ENCODE assay signal across 18 mouse cellular contexts in the genomic region with DNA sequence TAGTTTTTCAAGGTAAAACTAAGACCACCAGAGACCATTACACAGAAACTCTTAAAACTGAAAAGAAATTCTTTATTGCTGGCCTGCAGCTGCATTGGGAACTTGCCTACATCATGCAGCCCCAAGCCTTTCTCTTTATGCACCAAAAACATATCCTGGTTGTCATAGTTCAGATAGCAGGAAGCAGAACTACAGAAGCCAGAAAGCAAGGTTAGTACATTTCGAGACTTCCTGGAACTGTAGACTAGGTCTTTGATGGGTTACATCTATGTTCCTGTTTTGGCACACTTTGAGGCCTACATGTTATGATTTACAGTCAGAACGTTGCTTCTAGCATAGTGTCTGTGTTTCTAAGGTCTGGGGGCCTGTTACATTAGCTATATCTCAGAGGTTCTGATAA. TPM values are rescaled to one million over a fixed set of nuclear protein-coding genes. Genes with fewer than 3 reads are reported as not detected.
DNase-seq lines count a peak whose midpoint lies in the region; TF ChIP-seq lines count a peak whose summit lies in the region.
"Had no signal": no experiment of that assay in that cellular context is flagged by ENCODE, and none has a peak within 500 bp of the region (broad histone marks: within the 10 kb centered on the region; RNA-seq: fewer than 3 reads in every experiment).

No protein-coding gene starts in this region.

- in situ Hi-C loops in CH12.LX (cut with MboI; ENCODE audit: low pct_ligation_motif_present, low pct_unique_long_range_greater_than_20kb, low sequenced_read_pairs), result no loop called here

- TF ChIP-seq RAD21 in CH12.LX (IDR thresholded peaks at IDR 0.05; ENCODE audit: low read depth, low read length), result no peak

- H3K27me3 ChIP-seq in CH12.LX (replicated peaks), result no peaks in the 10 kb centered on the region
- H3K27me3 ChIP-seq: heart, embryonic 13.5 days; limb, embryonic 15.5 days; midbrain, embryonic 15.5 days had no signal

- dilution Hi-C loops in CH12.LX (cut with MboI; ENCODE audit: extremely low pct_ligation_motif_present, extremely low pct_unique_long_range_greater_than_20kb, low sequenced_read_pairs), result no loop called here

- TF ChIP-seq CTCF in CH12.LX (conservative IDR thresholded peaks at IDR 0.05 in 1 of 2, IDR thresholded peaks at IDR 0.05 in 1 of 2; ENCODE audit: low read depth in 2 of 2, low read length in 2 of 2), result no peak

- H3K27ac ChIP-seq in CH12.LX (ENCODE audit: insufficient read depth, low read depth), result 0 out of 2 replicates have a peak overlapping the region, but pooled peaks have one; percentile 32
- H3K27ac ChIP-seq: heart, embryonic 13.5 days; limb, embryonic 15.5 days; midbrain, embryonic 15.5 days had no signal

- H3K9me3 ChIP-seq in CH12.LX (replicated peaks; ENCODE audit: low read length), result no peaks in the 10 kb centered on the region
- H3K9me3 ChIP-seq: heart, embryonic 13.5 days; limb, embryonic 15.5 days; midbrain, embryonic 15.5 days had no signal

- H3K4me2 ChIP-seq in CH12.LX (ENCODE audit: insufficient read depth, low read depth, poor library complexity, severe bottlenecking), result 0 out of 2 replicates have a peak overlapping the region, but pooled peaks have one; percentile 15
- H3K4me2 ChIP-seq: heart, embryonic 13.5 days; limb, embryonic 15.5 days; midbrain, embryonic 15.5 days had no signal

- peaks cover 80% of the 10 kb centered on the region for H3K79me2 ChIP-seq in CH12.LX (replicated peaks; ENCODE audit: control insufficient read depth, extremely low read depth, insufficient read depth, poor library complexity, severe bottlenecking)

- no peak overlapping the region for H3K9ac ChIP-seq in CH12.LX (ENCODE audit: insufficient read depth, low read depth)
- H3K9ac ChIP-seq: heart, embryonic 13.5 days; limb, embryonic 15.5 days; midbrain, embryonic 15.5 days had no signal

- H3K4me1 ChIP-seq in CH12.LX (ENCODE audit: control insufficient read depth in 1 of 2, insufficient read depth in 2 of 2), result peaks cover 15 to 66% of the 10 kb centered on the region in 2 experiments
- H3K4me1 ChIP-seq: midbrain, embryonic 15.5 days had no signal

- peak; percentile 62 for DNase-seq in thymus, postnatal 0 days (ENCODE audit: low spot score)
- DNase-seq in thymus, postnatal 25 days, result no peak
- DNase-seq in CH12.LX (ENCODE audit: extremely low read depth) (peak; percentile 60), adipocyte (ENCODE audit: low spot score) (no peak)
- peak; percentile 71 for DNase-seq in induced T-regulatory cell, adult 2 months (ENCODE audit: low read depth)
- no peak for DNase-seq in layer of hippocampus, adult 9-11 months
- DNase-seq in left cerebral cortex, adult 8-10 months (ENCODE audit: low spot score in 2 of 2), result no peak
- DNase-seq: adrenal gland, postnatal 10 days; cerebellum, adult 11-12 months; cerebellum, postnatal 36 days; heart, postnatal 36 days; kidney, adult 18-20 months; kidney, postnatal 10 days; lung, adult 18-20 months had no signal

- no peak for TF ChIP-seq EP300 in CH12.LX (IDR thresholded peaks at IDR 0.05; ENCODE audit: low read length)

- TF ChIP-seq POLR2A in CH12.LX (IDR thresholded peaks at IDR 0.05; ENCODE audit: low read depth, low read length), result no peak

- no peak overlapping the region for H3K4me3 ChIP-seq in CH12.LX (replicated peaks in 1 of 3; ENCODE audit: low read depth in 2 of 3, low read length in 2 of 3, poor library complexity in 1 of 3)
- H3K4me3 ChIP-seq: erythroblast, embryonic 14.5 days; heart, embryonic 13.5 days; limb, embryonic 15.5 days; midbrain, embryonic 15.5 days had no signal

- peaks cover 0 to 33% of the 10 kb centered on the region in 2 experiments for H3K36me3 ChIP-seq in CH12.LX (replicated peaks in 1 of 2; ENCODE audit: control insufficient read depth in 1 of 2, insufficient read depth in 1 of 2, low read length in 1 of 2)
- H3K36me3 ChIP-seq: heart, embryonic 13.5 days; limb, embryonic 15.5 days; midbrain, embryonic 15.5 days had no signal

TF ChIP-seq in CH12.LX, 34 proteins besides CTCF, POLR2A, EP300 and RAD21:
- TF ChIP-seq MEF2A (IDR thresholded peaks at IDR 0.05; ENCODE audit: borderline replicate concordance, low read depth, low read length) (no peak), IRF4 (IDR thresholded peaks at IDR 0.05; ENCODE audit: low read depth, low read length) (peak; percentile 6; the same call in 1 of the 2 replicates), POLR2AphosphoS2 (IDR thresholded peaks at IDR 0.05; ENCODE audit: low read depth, low read length) (no peak), ETS1 (conservative IDR thresholded peaks at IDR 0.05; ENCODE audit: low read depth, low read length) (no peak), RCOR1 (conservative IDR thresholded peaks at IDR 0.05; ENCODE audit: low read depth, low read length) (no peak), MYC (IDR thresholded peaks at IDR 0.05; ENCODE audit: low read depth, low read length) (no peak), KAT2A (IDR thresholded peaks at IDR 0.05; ENCODE audit: insufficient replicate concordance, low read length) (no peak), CHD2 (IDR thresholded peaks at IDR 0.05; ENCODE audit: low read length) (no peak), ELF1 (IDR thresholded peaks at IDR 0.05; ENCODE audit: low read depth, low read length) (peak; percentile 41; the same call in 1 of the 2 replicates), SIN3A (IDR thresholded peaks at IDR 0.05; ENCODE audit: low read length) (no peak), E2F4 (IDR thresholded peaks at IDR 0.05; ENCODE audit: insufficient replicate concordance, low read depth, low read length) (no peak), MAFK (IDR thresholded peaks at IDR 0.05; ENCODE audit: insufficient replicate concordance, low read length) (no peak)

RNA-seq across cellular contexts. Expression of a gene that starts 11.2 kb away (rescaled TPM):
- 42.7 and 53.4 TPM in 2 replicates for polyA plus RNA-seq in thymus, postnatal 0 days (2015; fragmentation: Nextera tagmentation; extraction: Ambion mirVana)
- total RNA-seq in CH12.LX (2012; rRNA removed) (34.1 and 38.3 TPM in 2 replicates), CH12.LX (2014; rRNA removed) (36.7 and 39.5 TPM in 2 replicates)
- polyA plus RNA-seq in CH12.LX (2012; ENCODE audit: insufficient read length, low read depth), result 54.8 and 63.8 TPM in 2 replicates
- 10 to 100 TPM; 35.2 to 42.5 (median 37.9) TPM for total RNA-seq in left cerebral cortex, adult 8-10 months (2022)

Comparison
In these comparisons a context has a peak if more than half of its experiments do, and no peak if none do; other contexts are left out.
1. DNase-seq: peak in thymus, postnatal 0 days (single experiment), CH12.LX (single experiment) and induced T-regulatory cell, adult 2 months (single experiment); none in thymus, postnatal 25 days (single experiment), adipocyte (single experiment), layer of hippocampus, adult 9-11 months (single experiment) and left cerebral cortex, adult 8-10 months (0 of 2).